Mouse (Mus musculus) cerebellum, adult 2 months (tissue): ENCODE results near the gene Anks1b.

Experiments used
- CTCF ChIP-seq: fragments of 200-500 bp; IDR thresholded peaks from 2 replicates; pipeline ENCODE4 v1.5.1; 2011; ENCODE audit warnings: low read depth, mild to moderate bottlenecking, control low read depth, low read length, moderate library complexity, borderline replicate concordance; ENCODE audit not compliant: insufficient read depth
- POLR2A ChIP-seq: fragments of 200-500 bp; IDR thresholded peaks from 2 replicates; pipeline ENCODE4 v1.6.1; 2011; ENCODE audit warnings: low read length, control low read depth, borderline replicate concordance; ENCODE audit not compliant: insufficient read depth

DNA sequence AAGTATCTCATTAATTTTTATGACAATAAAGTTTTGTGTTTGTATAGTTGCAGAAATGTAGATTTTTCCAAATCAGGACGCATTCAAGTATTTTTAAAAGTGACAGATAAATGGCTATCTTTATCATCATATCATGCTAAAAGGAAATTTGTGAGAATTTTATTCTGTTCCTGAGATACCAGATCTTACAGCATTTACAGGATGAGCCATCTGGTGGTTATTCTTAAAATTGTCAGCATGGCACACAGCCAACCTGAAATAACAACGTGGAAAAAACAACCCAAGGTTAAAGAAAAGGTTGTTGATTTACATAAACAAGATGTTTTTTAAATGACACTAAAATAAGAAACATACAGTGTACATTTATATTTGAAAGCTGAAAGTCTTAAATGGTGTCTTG, 170.5 kb downstream of the Anks1b start:
- TF ChIP-seq POLR2A (no peak), CTCF (peak; percentile 35; the same call in 1 of the 2 replicates)
